Mouse (Mus musculus): ENCODE measurements around the gene Rab13. TPM values are rescaled to one million over a fixed set of nuclear protein-coding genes. Genes with fewer than 3 reads are reported as not detected.

Gene Rab13
- polyA plus RNA-seq, 1 experiment from 2014 or later, result 24.2 TPM

Small RNAs within 50 kb of the gene (microRNA-seq; reads per million reads assigned to microRNA genes)
- not detected for gene Mir7012

Other genes starting within 250 kb of the Rab13 start
- gene Hax1, start 214.9 kb upstream of the Rab13 start, polyA plus RNA-seq (2016; fragmentation: Nextera tagmentation; extraction: Ambion mirVana), result 149 and 150 TPM in 2 replicates
- gene 4933434E20Rik, start 162.1 kb upstream of the Rab13 start, polyA plus RNA-seq (2016; fragmentation: Nextera tagmentation; extraction: Ambion mirVana), result 185 and 204 TPM in 2 replicates
- gene Ubap2l, start 161.1 kb upstream of the Rab13 start, polyA plus RNA-seq (2016; fragmentation: Nextera tagmentation; extraction: Ambion mirVana), result 207 and 222 TPM in 2 replicates
- gene Tpm3, start 141.0 kb upstream of the Rab13 start, polyA plus RNA-seq (2016; fragmentation: Nextera tagmentation; extraction: Ambion mirVana), result 454 and 459 TPM in 2 replicates
- 0.54 and 0.57 TPM in 2 replicates for gene Nup210l, start 109.6 kb upstream of the Rab13 start, polyA plus RNA-seq (2016; fragmentation: Nextera tagmentation; extraction: Ambion mirVana)
- gene Rps27, start within 50 bp of the Rab13 start, polyA plus RNA-seq (2016; fragmentation: Nextera tagmentation; extraction: Ambion mirVana), result 962 and 971 TPM in 2 replicates
- 96.1 and 97.8 TPM in 2 replicates for gene Jtb, start 17.9 kb downstream of the Rab13 start, polyA plus RNA-seq (2016; fragmentation: Nextera tagmentation; extraction: Ambion mirVana)
- gene Creb3l4, start 29.8 kb downstream of the Rab13 start, polyA plus RNA-seq (2016; fragmentation: Nextera tagmentation; extraction: Ambion mirVana), result 3.8 and 3.9 TPM in 2 replicates
- gene Slc39a1, start 34.5 kb downstream of the Rab13 start, polyA plus RNA-seq (2016; fragmentation: Nextera tagmentation; extraction: Ambion mirVana), result 50.5 and 55.1 TPM in 2 replicates
- 21.5 and 21.7 TPM in 2 replicates for gene Crtc2, start 40.5 kb downstream of the Rab13 start, polyA plus RNA-seq (2016; fragmentation: Nextera tagmentation; extraction: Ambion mirVana)
- gene Dennd4b, start 51.5 kb downstream of the Rab13 start, polyA plus RNA-seq (2016; fragmentation: Nextera tagmentation; extraction: Ambion mirVana), result 6.6 and 6.9 TPM in 2 replicates
- 15.5 and 15.9 TPM in 2 replicates for gene Gatad2b, start 79.5 kb downstream of the Rab13 start, polyA plus RNA-seq (2016; fragmentation: Nextera tagmentation; extraction: Ambion mirVana)
- gene Slc27a3, start 176.2 kb downstream of the Rab13 start, polyA plus RNA-seq (2016; fragmentation: Nextera tagmentation; extraction: Ambion mirVana), result 15.8 and 22.0 TPM in 2 replicates
- 42.4 and 44.3 TPM in 2 replicates for gene Ints3, start 219.9 kb downstream of the Rab13 start, polyA plus RNA-seq (2016; fragmentation: Nextera tagmentation; extraction: Ambion mirVana)